Mouse (Mus musculus) stomach, postnatal 0 days (tissue): ENCODE measurements around the gene Ctnna3. TPM values are rescaled to one million over a fixed set of nuclear protein-coding genes. Genes with fewer than 3 reads are reported as not detected.

Source experiments
- ATAC-seq: fragments of 200-750 bp; cut with Nextera tagmentation; 2 replicates; pipeline ENCODE4 v1.8.0; 2017; ENCODE audit not compliant: low FRiP score, low TSS enrichment
- DNase-seq: peaks from one replicate; pipeline ENCODE4 v3.0.0-alpha.2; 2016; ENCODE audit warnings: low spot score
- H3K27ac ChIP-seq: fragments of 300-500 bp; sonication (generic); replicated peaks from 2 replicates; pipeline ENCODE4 v1.5.1; 2014; ENCODE audit warnings: mild to moderate bottlenecking, control low read depth
- H3K27me3 ChIP-seq: fragments of 300-500 bp; sonication (generic); 2 replicates; pipeline ENCODE4 v1.6.1; 2014; ENCODE audit warnings: low read length; ENCODE audit not compliant: control insufficient read depth, insufficient read depth
- H3K36me3 ChIP-seq: fragments of 300-500 bp; sonication (generic); 2 replicates; pipeline ENCODE4 v1.6.1; 2014; ENCODE audit warnings: low read length, mixed read lengths; ENCODE audit not compliant: control insufficient read depth, insufficient read depth
- H3K4me1 ChIP-seq: fragments of 300-500 bp; sonication (generic); replicated peaks from 2 replicates; pipeline ENCODE4 v1.6.1; 2014; ENCODE audit warnings: antibody characterized with exemption; ENCODE audit not compliant: control insufficient read depth, insufficient read depth
- H3K4me2 ChIP-seq: fragments of 300-500 bp; sonication (generic); replicated peaks from 2 replicates; pipeline ENCODE4 v1.6.1; 2014; ENCODE audit warnings: low read depth, mild to moderate bottlenecking, control low read depth, moderate library complexity
- H3K4me3 ChIP-seq: fragments of 300-500 bp; sonication (generic); 2 replicates; pipeline ENCODE4 v1.5.1; 2014; ENCODE audit warnings: low read depth, low read length, control low read depth
- H3K9ac ChIP-seq: fragments of 300-500 bp; sonication (generic); 2 replicates; pipeline ENCODE4 v1.6.1; 2014; ENCODE audit warnings: mild to moderate bottlenecking, low read length, control low read depth, mixed read lengths
- H3K9me3 ChIP-seq: fragments of 300-500 bp; sonication (generic); 2 replicates; pipeline ENCODE4 v1.6.1; 2016; ENCODE audit warnings: low read length; ENCODE audit not compliant: control insufficient read depth
- CTCF ChIP-seq: IDR thresholded peaks from 2 replicates; pipeline ENCODE4 v1.5.1; 2016; ENCODE audit warnings: antibody characterized with exemption, low read depth, mild to moderate bottlenecking, moderate library complexity
- EP300 ChIP-seq: optimal IDR thresholded peaks from 2 replicates; pipeline ENCODE3; 2016; ENCODE audit warnings: antibody characterized with exemption
- WGBS: fragments of 180-500 bp; shearing (Covaris S2); extraction: QIAGEN DNeasy Blood & Tissue Kit; methylation state at CpG from one replicate; pipeline ENCODE4 v1.1.7; 2014; 5-methylcytosine and 5-hydroxymethylcytosine counted together
- polyA plus RNA-seq: library from polyadenylated mRNA; unstranded; fragments of >200 nt; fragmentation: Nextera tagmentation; extraction: Ambion mirVana; gene quantifications from 2 replicates; pipeline ENCODE4 v1.2.1, GENCODE M21; 2015

Gene Ctnna3
- polyA plus RNA-seq, 1 experiment from 2014 or later = 0.27 TPM

DNA sequence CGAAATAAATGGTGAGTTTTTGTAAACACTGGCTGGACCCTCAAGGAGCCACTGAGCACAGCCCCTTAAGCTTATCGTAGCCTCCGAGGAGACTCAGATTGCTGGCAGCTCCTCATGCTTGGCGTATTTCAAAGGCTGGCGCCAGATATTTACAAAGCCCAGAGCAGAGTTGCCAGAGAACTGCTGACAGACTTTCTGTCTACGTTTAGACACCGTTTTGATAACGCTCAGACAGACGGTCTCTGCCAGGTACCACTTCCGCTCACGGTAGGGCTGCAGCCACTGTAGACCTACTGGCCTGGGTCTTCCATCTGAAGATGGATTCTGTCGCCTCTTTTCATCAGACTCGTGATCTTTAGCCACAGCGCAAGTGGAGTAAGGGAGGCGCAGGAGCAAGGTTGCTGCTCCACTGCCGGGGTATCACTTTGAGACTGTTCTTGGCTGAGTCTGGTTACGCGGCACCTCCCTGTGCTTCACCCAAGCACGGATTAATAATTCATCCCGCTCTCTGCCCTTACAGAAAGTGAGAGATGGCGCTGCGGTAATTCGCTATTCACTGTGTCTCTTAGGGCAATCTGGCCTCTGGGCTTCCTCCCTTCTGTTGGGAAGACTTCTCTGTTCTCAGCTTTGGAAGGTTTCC lies 456.7 kb downstream of the Ctnna3 start:
- no peaks in the 10 kb centered on the region for H3K9me3 ChIP-seq
- no peak overlapping the region for H3K4me3 ChIP-seq
- H3K27me3 ChIP-seq = no peaks in the 10 kb centered on the region
- DNase-seq = no peak
- H3K36me3 ChIP-seq = no peaks in the 10 kb centered on the region
- no peak overlapping the region for H3K9ac ChIP-seq
- no peak overlapping the region for H3K27ac ChIP-seq
- H3K4me1 ChIP-seq = no peaks in the 10 kb centered on the region
- WGBS = 66% methylated on average over 23 of the region's 23 CpGs
- no peak overlapping the region for H3K4me2 ChIP-seq
- TF ChIP-seq CTCF (no peak), EP300 (no peak)
- ATAC-seq = no peak

- Histone ChIP-seq H3K4me3 (no peak overlapping the region), H3K9me3 (0 out of 2 replicates have a peak, but pooled peaks cover 3% of the 10 kb centered on the region), H3K27ac (no peak overlapping the region), H3K36me3 (no peaks in the 10 kb centered on the region), H3K9ac (no peak overlapping the region), H3K4me2 (no peak overlapping the region), H3K27me3 (no peaks in the 10 kb centered on the region), H3K4me1 (no peaks in the 10 kb centered on the region)
- no peak for ATAC-seq
- DNase-seq = no peak
- no peak for TF ChIP-seq CTCF
- no peak for TF ChIP-seq EP300
- 88% methylated on average over 5 of the region's 5 CpGs for WGBS
These were observed 464.7 kb downstream of the Ctnna3 start for GRCm38 (mm10) chr10:63894612-63895011.

- no peaks in the 10 kb centered on the region for H3K27me3 ChIP-seq
- TF ChIP-seq CTCF (no peak), EP300 (no peak)
- no peak for ATAC-seq
- DNase-seq = no peak
- no peaks in the 10 kb centered on the region for H3K36me3 ChIP-seq
- no peak overlapping the region for H3K9ac ChIP-seq
- H3K9me3 ChIP-seq = 0 out of 2 replicates have a peak, but pooled peaks cover 3% of the 10 kb centered on the region
- no peak overlapping the region for H3K4me3 ChIP-seq
- H3K4me2 ChIP-seq = no peak overlapping the region
- H3K4me1 ChIP-seq = no peaks in the 10 kb centered on the region
- H3K27ac ChIP-seq = no peak overlapping the region
These were observed 470.0 kb downstream of the Ctnna3 start for GRCm38 (mm10) chr10:63899891-63900290.

- Histone ChIP-seq H3K4me1 (no peaks in the 10 kb centered on the region), H3K9me3 (no peaks in the 10 kb centered on the region), H3K27me3 (no peaks in the 10 kb centered on the region), H3K36me3 (no peaks in the 10 kb centered on the region), H3K27ac (no peak overlapping the region), H3K4me2 (no peak overlapping the region), H3K4me3 (no peak overlapping the region), H3K9ac (no peak overlapping the region)
- TF ChIP-seq CTCF = no peak
- TF ChIP-seq EP300 = no peak
- ATAC-seq (no peak), DNase-seq (no peak)
These were observed 479.0 kb downstream of the Ctnna3 start for GRCm38 (mm10) chr10:63908878-63909277.

GRCm38 (mm10) chr10:63927334-63927733 lies 497.4 kb downstream of the Ctnna3 start, which contains the start of gene Gm10118:
Gene Gm10118 (minus strand): TSS chr10:63927434.
- TF ChIP-seq CTCF = no peak
- DNase-seq (no peak), ATAC-seq (no peak)
- Histone ChIP-seq H3K9me3 (no peaks in the 10 kb centered on the region), H3K4me3 (no peak within 1 kb of the TSS), H3K4me1 (no peaks in the 10 kb centered on the region), H3K27me3 (no peaks in the 10 kb centered on the region), H3K27ac (no peak within 1 kb of the TSS), H3K36me3 (no peaks in the 10 kb centered on the region), H3K4me2 (no peak within 1 kb of the TSS), H3K9ac (no peak within 1 kb of the TSS)

- no peaks in the 10 kb centered on the region for H3K9me3 ChIP-seq
- H3K9ac ChIP-seq = no peak overlapping the region
- H3K4me3 ChIP-seq = no peak overlapping the region
- ATAC-seq (no peak), DNase-seq (no peak)
- no peaks in the 10 kb centered on the region for H3K4me1 ChIP-seq
- 63% methylated on average over 5 of the region's 5 CpGs for WGBS
- no peak overlapping the region for H3K27ac ChIP-seq
- H3K4me2 ChIP-seq = no peak overlapping the region
- TF ChIP-seq EP300 (no peak), CTCF (no peak)
- no peaks in the 10 kb centered on the region for H3K27me3 ChIP-seq
- no peaks in the 10 kb centered on the region for H3K36me3 ChIP-seq
These were observed 504.0 kb downstream of the Ctnna3 start for GRCm38 (mm10) chr10:63933946-63934345.
